Mouse (Mus musculus): ENCODE data around the gene Zbtb44.

DNA sequence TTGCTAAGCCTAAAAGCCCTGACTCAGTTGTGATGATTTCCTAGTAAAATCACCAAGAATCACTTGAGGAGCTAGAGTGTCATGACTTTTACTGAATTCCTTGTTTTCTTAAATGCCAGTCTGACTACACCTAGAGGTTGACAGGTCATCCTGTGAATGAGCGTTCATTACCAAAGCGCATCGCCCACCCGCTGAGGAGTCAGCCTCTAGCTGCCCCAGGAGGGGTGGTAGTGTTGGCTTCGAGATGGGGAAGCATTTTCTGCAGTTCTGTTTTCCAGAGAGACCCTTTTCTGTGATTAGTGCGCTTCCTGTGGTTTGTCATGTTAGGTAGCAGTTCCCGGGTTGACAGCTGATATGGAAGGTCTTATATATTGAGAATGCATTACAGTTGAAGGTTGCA lies 43.4 kb downstream of the Zbtb44 start:
- TF ChIP-seq CTCF (IDR thresholded peaks at IDR 0.05; ENCODE audit: control insufficient read depth, insufficient read depth, low read length) (no peak), POLR2A (IDR thresholded peaks at IDR 0.05; ENCODE audit: borderline replicate concordance, control insufficient read depth, low read depth, low read length) (no peak)

All from bone marrow, adult 2 months (tissue).